Mouse (Mus musculus): ENCODE data around the gene 4930402H24Rik. TPM values are rescaled to one million over a fixed set of nuclear protein-coding genes. Genes with fewer than 3 reads are reported as not detected.
"Not testable (repeated sequence)": the region's sequence is repeated elsewhere in the genome, so short reads cannot be mapped to it uniquely, and the experiment has no call there.

The 4930402H24Rik gene
- polyA plus RNA-seq, 1 experiment from 2014 or later, result 40.6 TPM

DNA sequence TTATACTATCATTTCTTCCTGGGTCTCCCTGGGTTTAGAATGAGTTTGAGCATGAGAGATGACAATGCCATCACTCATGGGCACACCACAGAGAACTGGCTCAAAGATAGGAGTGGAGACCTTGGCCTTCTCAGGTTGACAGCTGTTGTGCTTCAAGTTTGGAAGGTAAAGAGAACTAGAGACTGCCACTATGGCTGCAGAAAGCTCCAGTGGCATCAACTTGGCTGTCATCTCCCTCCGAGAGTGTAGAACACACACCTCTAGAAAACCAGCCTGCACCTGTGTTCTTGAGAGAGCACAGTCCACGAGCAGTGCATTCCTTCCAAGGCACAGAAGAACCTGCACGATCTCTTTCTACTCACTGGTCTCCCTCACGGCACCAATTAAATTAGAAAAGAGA, 76.7 kb downstream of the 4930402H24Rik start:
- no peak overlapping the region for H3K27ac ChIP-seq
- no peak overlapping the region for H3K4me2 ChIP-seq
- 77% methylated on average over 4 of the region's 4 CpGs for WGBS
- no peak overlapping the region for H3K9ac ChIP-seq
- no peak overlapping the region for H3K4me3 ChIP-seq (replicated peaks)
- no peaks in the 10 kb centered on the region for H3K27me3 ChIP-seq
- H3K9me3 ChIP-seq (replicated peaks), result no peaks in the 10 kb centered on the region
- no peak for ATAC-seq (replicated peaks; ENCODE audit: low FRiP score)
- H3K4me1 ChIP-seq, result peaks cover 6% of the 10 kb centered on the region; the same call in 1 of the 2 replicates
- H3K36me3 ChIP-seq, result peaks cover 12% of the 10 kb centered on the region; the same call in 1 of the 2 replicates

DNA sequence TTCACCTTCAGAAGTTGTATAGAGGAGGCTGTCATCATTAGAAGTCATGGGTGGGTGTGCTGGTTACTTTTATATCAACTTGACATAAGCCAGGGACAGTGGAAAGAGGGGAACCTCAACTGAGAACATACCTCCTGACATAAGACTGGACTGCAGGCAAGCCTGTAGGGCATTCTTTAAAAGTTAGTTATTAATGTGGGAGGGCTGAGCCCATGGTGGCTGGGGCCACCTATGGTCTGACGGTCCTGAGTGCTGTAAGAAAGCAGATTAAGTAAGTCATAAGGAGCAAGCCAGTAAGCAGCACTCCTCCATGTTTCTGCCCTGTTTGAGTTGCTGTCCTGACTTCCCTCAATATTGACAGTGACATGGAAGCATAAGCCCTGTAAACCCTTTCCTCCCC, 77.5 kb downstream of the 4930402H24Rik start:
- Histone ChIP-seq H3K36me3 (peaks cover 12% of the 10 kb centered on the region; the same call in 1 of the 2 replicates), H3K27ac (0 out of 2 replicates have a peak overlapping the region, but pooled peaks have one; percentile 22), H3K9me3 (replicated peaks) (no peaks in the 10 kb centered on the region), H3K9ac (no peak overlapping the region), H3K4me1 (peaks cover 6% of the 10 kb centered on the region; the same call in 1 of the 2 replicates), H3K27me3 (no peaks in the 10 kb centered on the region), H3K4me2 (no peak overlapping the region), H3K4me3 (replicated peaks) (no peak overlapping the region)
- WGBS, result 68% methylated on average over 1 of the region's 1 CpGs
- peak; percentile 64 for ATAC-seq (replicated peaks; ENCODE audit: low FRiP score)

GRCm38 (mm10) chr2:130828066-130828465, 78.1 kb downstream of the 4930402H24Rik start:
- not testable (repeated sequence) for ATAC-seq (replicated peaks; ENCODE audit: low FRiP score); H3K4me1 ChIP-seq; H3K27me3 ChIP-seq; H3K4me3 ChIP-seq (replicated peaks); H3K9ac ChIP-seq; H3K4me2 ChIP-seq; H3K9me3 ChIP-seq (replicated peaks)
- WGBS, result 76% methylated on average over 3 of the region's 3 CpGs
- H3K27ac ChIP-seq, result peak overlapping the region; percentile 33; the same call in 1 of the 2 replicates
- peaks cover 12% of the 10 kb centered on the region; the same call in 1 of the 2 replicates for H3K36me3 ChIP-seq

- H3K4me1 ChIP-seq, result no peaks in the 10 kb centered on the region
- 69% methylated on average over 2 of the region's 2 CpGs for WGBS
- H3K9me3 ChIP-seq (replicated peaks), result no peaks in the 10 kb centered on the region
- no peak for ATAC-seq (replicated peaks; ENCODE audit: low FRiP score)
- H3K27me3 ChIP-seq, result no peaks in the 10 kb centered on the region
- H3K36me3 ChIP-seq, result peaks cover 13% of the 10 kb centered on the region
- H3K4me2 ChIP-seq, result no peak overlapping the region
- H3K4me3 ChIP-seq (replicated peaks), result no peak overlapping the region
- H3K9ac ChIP-seq, result no peak overlapping the region
- H3K27ac ChIP-seq, result peak overlapping the region; percentile 61
Measured at GRCm38 (mm10) chr2:130827410-130827809, 78.8 kb downstream of the 4930402H24Rik start.

- Histone ChIP-seq H3K4me1 (peaks cover 2% of the 10 kb centered on the region; the same call in 1 of the 2 replicates), H3K9ac (no peak overlapping the region), H3K9me3 (replicated peaks) (no peaks in the 10 kb centered on the region), H3K27me3 (no peaks in the 10 kb centered on the region), H3K4me2 (no peak overlapping the region), H3K36me3 (peaks cover 40% of the 10 kb centered on the region), H3K27ac (no peak overlapping the region), H3K4me3 (replicated peaks) (no peak overlapping the region)
- no peak for ATAC-seq (replicated peaks; ENCODE audit: low FRiP score)
- WGBS, result 74% methylated on average over 11 of the region's 11 CpGs
Measured at GRCm38 (mm10) chr2:130818838-130819647, 87.2 kb downstream of the 4930402H24Rik start.

DNA sequence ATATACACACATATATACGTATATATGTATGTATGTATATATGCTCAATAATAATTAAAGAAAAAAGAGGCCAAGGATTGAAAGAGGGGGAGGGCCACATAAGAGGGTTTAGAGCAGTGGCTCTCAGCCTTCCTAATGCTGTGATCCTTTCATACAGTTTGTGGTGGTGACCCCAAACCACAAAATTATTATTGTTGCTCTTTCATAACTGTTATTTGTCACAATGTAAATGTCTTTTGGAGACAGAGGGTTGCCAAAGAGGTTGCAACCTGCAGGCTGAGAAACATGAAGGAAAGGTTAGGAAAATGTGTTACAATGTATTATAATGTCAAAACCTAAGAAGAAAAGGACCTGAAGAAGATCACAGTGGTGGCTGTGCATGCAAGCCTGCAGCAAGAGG, 88.3 kb downstream of the 4930402H24Rik start:
- H3K9me3 ChIP-seq (replicated peaks), result no peaks in the 10 kb centered on the region
- no peak for ATAC-seq (replicated peaks; ENCODE audit: low FRiP score)
- H3K9ac ChIP-seq, result no peak overlapping the region
- H3K27ac ChIP-seq, result no peak overlapping the region
- peaks cover 51% of the 10 kb centered on the region for H3K36me3 ChIP-seq
- WGBS, result 80% methylated on average over 1 of the region's 1 CpGs
- H3K4me3 ChIP-seq (replicated peaks), result no peak overlapping the region
- H3K4me2 ChIP-seq, result no peak overlapping the region
- peaks cover 2% of the 10 kb centered on the region; the same call in 1 of the 2 replicates for H3K4me1 ChIP-seq
- no peaks in the 10 kb centered on the region for H3K27me3 ChIP-seq

DNA sequence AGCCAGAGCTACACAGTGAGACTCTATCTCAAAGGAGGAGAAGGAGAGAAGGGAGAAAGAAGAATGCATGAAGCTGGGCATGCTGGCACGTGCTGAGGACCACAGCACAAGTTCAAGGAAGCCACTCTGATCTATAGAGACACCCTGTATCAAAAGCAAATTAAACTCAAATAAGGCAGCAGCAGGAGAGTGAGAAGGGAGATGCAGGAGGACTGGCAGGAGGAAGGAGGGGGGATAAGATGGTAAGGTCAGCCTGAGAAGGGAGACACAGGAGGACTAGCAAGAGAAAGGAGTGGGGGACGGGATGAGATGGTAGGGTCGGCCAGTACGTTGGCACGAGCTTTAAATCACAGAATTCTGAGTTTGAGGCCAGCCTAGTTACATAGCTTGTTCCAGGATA, 90.0 kb downstream of the 4930402H24Rik start:
- Histone ChIP-seq H3K36me3 (peaks cover 61% of the 10 kb centered on the region), H3K9ac (no peak overlapping the region), H3K9me3 (replicated peaks) (no peaks in the 10 kb centered on the region), H3K4me2 (no peak overlapping the region), H3K4me1 (peaks cover 2% of the 10 kb centered on the region; the same call in 1 of the 2 replicates), H3K4me3 (replicated peaks) (no peak overlapping the region), H3K27ac (no peak overlapping the region), H3K27me3 (no peaks in the 10 kb centered on the region)
- no peak for ATAC-seq (replicated peaks; ENCODE audit: low FRiP score)
- WGBS, result 94% methylated on average over 5 of the region's 5 CpGs

DNA sequence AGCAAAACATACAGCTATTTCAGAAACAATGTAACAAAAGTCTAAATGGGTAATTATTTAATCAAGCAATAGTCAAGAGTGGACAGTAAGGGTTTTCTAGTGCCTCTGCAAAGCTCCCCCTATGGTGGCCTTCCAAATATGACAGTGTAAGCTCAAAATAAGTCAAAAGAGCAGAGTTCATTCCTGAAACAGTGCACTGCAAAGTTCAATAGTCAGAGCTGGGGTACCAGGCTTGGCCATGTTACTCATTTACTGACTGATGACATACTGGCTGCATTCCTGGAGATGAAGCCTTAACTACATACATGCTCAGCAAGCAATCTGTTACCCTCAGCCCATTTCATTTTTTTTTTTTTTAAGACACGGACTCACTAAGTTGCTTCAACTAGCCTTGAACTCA, 91.7 kb downstream of the 4930402H24Rik start:
- H3K4me3 ChIP-seq (replicated peaks), result no peak overlapping the region
- no peaks in the 10 kb centered on the region for H3K9me3 ChIP-seq (replicated peaks)
- peaks cover 57% of the 10 kb centered on the region for H3K36me3 ChIP-seq
- H3K27ac ChIP-seq, result 0 out of 2 replicates have a peak overlapping the region, but pooled peaks have one; percentile 13
- no peaks in the 10 kb centered on the region for H3K27me3 ChIP-seq
- 83% methylated on average over 1 of the region's 1 CpGs for WGBS
- H3K9ac ChIP-seq, result no peak overlapping the region
- ATAC-seq (replicated peaks; ENCODE audit: low FRiP score), result no peak
- no peak overlapping the region for H3K4me2 ChIP-seq
- peaks cover 2% of the 10 kb centered on the region; the same call in 1 of the 2 replicates for H3K4me1 ChIP-seq

- ATAC-seq (replicated peaks; ENCODE audit: low FRiP score), result no peak
- peaks cover 58% of the 10 kb centered on the region for H3K36me3 ChIP-seq
- H3K4me3 ChIP-seq (replicated peaks), result no peak overlapping the region
- H3K9me3 ChIP-seq (replicated peaks), result no peaks in the 10 kb centered on the region
- no peaks in the 10 kb centered on the region for H3K27me3 ChIP-seq
- no peak overlapping the region for H3K9ac ChIP-seq
- peaks cover 2% of the 10 kb centered on the region; the same call in 1 of the 2 replicates for H3K4me1 ChIP-seq
- 84% methylated on average over 6 of the region's 6 CpGs for WGBS
- H3K27ac ChIP-seq, result no peak overlapping the region; the same call in 1 of the 2 replicates
- no peak overlapping the region for H3K4me2 ChIP-seq
Measured at GRCm38 (mm10) chr2:130813729-130814128, 92.5 kb downstream of the 4930402H24Rik start.

DNA sequence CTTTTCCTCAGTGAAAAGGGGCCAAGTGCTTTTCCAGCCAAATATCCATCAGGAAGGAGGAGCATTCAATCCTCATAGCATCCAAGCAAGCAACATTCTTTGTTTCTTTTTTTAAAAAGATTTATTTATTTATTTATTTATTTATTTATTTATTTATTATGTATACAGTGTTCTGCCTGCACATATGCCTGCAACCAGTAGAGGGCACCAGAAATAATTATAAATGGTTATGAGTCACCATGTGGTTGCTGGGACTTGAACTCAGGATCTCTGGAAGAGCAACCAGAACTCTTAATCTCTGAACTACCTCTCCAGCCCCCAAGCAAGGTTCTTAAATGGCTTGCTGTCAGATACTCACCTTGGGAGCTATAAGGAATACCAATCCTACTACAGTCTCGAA, 93.7 kb downstream of the 4930402H24Rik start:
- H3K4me2 ChIP-seq, result no peak overlapping the region
- 92% methylated on average over 1 of the region's 1 CpGs for WGBS
- H3K27me3 ChIP-seq, result no peaks in the 10 kb centered on the region
- H3K36me3 ChIP-seq, result peaks cover 66% of the 10 kb centered on the region
- no peak overlapping the region for H3K27ac ChIP-seq
- ATAC-seq (replicated peaks; ENCODE audit: low FRiP score), result no peak
- no peak overlapping the region for H3K4me3 ChIP-seq (replicated peaks)
- H3K4me1 ChIP-seq, result peaks cover 2% of the 10 kb centered on the region; the same call in 1 of the 2 replicates
- H3K9ac ChIP-seq, result no peak overlapping the region
- no peaks in the 10 kb centered on the region for H3K9me3 ChIP-seq (replicated peaks)

DNA sequence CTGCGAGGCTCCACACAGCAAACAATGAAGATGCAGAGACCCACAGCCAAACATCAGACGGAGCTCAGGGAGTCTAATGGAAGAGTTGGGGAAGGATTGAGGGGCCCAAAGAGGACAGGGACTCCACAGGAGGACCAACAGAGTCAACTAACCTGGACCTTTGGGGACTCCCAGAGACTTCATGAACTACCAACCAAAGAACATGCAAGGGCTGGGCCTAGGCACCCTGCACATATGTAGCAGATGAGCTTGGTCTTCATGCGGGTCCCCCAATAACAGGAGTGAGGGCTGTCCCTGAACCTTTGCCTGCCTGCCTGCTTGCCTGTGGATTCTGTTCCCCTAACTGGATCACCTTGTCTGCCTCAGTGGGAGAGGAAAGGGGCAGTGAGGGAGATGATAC, 101.1 kb downstream of the 4930402H24Rik start:
- Histone ChIP-seq H3K4me3 (replicated peaks) (no peak overlapping the region), H3K4me2 (no peak overlapping the region), H3K36me3 (peaks cover 64% of the 10 kb centered on the region), H3K9ac (no peak overlapping the region), H3K9me3 (replicated peaks) (no peaks in the 10 kb centered on the region), H3K27me3 (no peaks in the 10 kb centered on the region), H3K4me1 (no peaks in the 10 kb centered on the region), H3K27ac (no peak overlapping the region)
- WGBS, result 91% methylated on average over 3 of the region's 3 CpGs
- ATAC-seq (replicated peaks; ENCODE audit: low FRiP score), result no peak

DNA sequence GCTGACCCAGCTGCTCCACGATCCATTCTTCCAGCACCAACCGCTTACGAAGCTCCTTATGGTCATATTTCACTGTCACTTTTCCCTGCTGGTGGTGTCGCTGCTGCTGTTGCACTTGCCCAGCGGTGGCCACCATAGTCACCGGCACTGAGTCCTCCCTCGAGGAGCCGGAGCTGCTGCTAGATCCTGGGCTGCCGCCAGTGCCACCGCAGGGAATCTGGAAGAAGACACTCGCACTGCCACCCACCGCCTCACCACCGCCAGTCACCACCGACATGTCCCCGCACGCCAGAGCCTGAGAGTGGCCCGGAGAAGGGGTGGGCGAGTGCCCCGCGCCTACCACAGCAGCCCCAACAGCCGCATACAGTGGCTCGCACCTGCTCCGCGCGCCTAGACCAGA, 102.5 kb downstream of the 4930402H24Rik start:
- Histone ChIP-seq H3K36me3 (peaks cover 50% of the 10 kb centered on the region), H3K27me3 (no peaks in the 10 kb centered on the region), H3K4me2 (no peak overlapping the region), H3K9me3 (replicated peaks) (no peaks in the 10 kb centered on the region), H3K27ac (no peak overlapping the region), H3K4me1 (no peaks in the 10 kb centered on the region), H3K4me3 (replicated peaks) (no peak overlapping the region), H3K9ac (no peak overlapping the region)
- ATAC-seq (replicated peaks; ENCODE audit: low FRiP score), result no peak
- 68% methylated on average over 25 of the region's 25 CpGs for WGBS

All from kidney, embryonic 15.5 days (tissue).